Mouse (Mus musculus): ENCODE measurements around the gene Fbxo39.

DNA sequence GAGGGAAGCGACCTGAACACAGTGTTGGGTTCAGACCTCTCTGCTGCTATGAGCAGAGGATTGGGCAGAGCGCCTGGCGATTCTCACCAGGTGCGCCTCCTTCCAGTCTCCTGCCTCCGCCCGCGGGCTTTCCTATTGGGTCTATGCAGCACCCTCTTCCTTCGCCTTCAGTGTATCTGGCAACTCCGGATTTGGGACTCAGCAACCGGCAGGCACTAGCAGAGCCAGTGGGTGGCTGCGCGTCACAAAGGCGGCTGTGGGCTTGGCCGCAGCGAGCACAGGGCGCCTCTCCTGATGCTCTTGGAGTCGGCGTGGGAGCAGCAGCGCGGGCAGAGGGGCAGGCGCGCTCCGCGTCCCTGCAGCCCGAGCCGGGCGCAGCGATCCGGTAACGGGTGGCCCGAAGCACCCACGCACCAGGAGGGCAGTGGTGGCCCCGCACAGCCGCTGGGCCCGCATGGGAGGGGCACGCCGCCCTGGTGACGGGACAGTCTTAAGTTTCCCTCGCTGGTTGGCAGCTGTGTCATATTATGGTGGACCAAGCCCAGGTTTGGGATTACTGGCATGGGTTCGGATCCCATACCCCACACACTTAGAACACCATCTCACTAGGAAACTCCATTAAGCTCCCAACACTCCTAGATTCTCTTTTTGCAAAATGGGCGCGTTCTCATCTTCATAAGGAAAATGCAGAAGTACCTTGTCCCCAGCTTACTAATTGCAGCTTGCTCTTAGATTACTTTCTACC lies at the start of gene Fbxo39:
- TF ChIP-seq CTCF (IDR thresholded peaks at IDR 0.05; ENCODE audit: borderline replicate concordance, extremely low read depth, insufficient read depth, insufficient read length) (no peak), POLR2A (IDR thresholded peaks at IDR 0.05; ENCODE audit: borderline replicate concordance, extremely low read depth, insufficient read depth, insufficient read length, poor library complexity, severe bottlenecking) (no peak)

Data from brain, embryonic 14.5 days (tissue).